Mouse (Mus musculus) layer of hippocampus, postnatal 10 days (tissue): ENCODE measurements around the gene H2al1o. TPM values are rescaled to one million over a fixed set of nuclear protein-coding genes. Genes with fewer than 3 reads are reported as not detected.
"Not testable (repeated sequence)": the region's sequence is repeated elsewhere in the genome, so short reads cannot be mapped to it uniquely, and the experiment has no call there.

Experiments
- DNase-seq, 2 experiments: peaks; one replicate each; pipeline ENCODE4 v3.0.0; 2021; ENCODE audit warnings: low spot score in 2 of 2
- long read RNA-seq: library from polyadenylated mRNA; stranded (forward); transcript quantifications from one replicate; pipeline ENCODE4 v2.0.0, GENCODE M21; 2023
- total RNA-seq, 2 experiments: library from RNA; stranded (reverse); gene quantifications; 2 replicates each; pipeline ENCODE4 v1.2.3; 2021

The H2al1o gene
- total RNA-seq = not detected
- long read RNA-seq = 0 reads

- not testable (repeated sequence) for DNase-seq
These were observed at the start of gene H2al1o for GRCm38 (mm10) chrX:9572309-9572708. Gene H2al1o, minus strand, starts transcription at chrX:9572409.

- not testable (repeated sequence) for DNase-seq
These were observed 25.8 kb upstream of the H2al1o start for GRCm38 (mm10) chrX:9598036-9598435.

- DNase-seq = no peak
These were observed 35.3 kb downstream of the H2al1o start for GRCm38 (mm10) chrX:9536881-9537280.

Other genes starting within 250 kb of the H2al1o start
- gene H2al1k, start 221.8 kb downstream of the H2al1o start, total RNA-seq = not detected
- gene Cybb, start 84.6 kb downstream of the H2al1o start, total RNA-seq = under 1 TPM; 0.47 to 0.91 TPM
- 100 to 1,000 TPM in 1 of 2 experiments, 10 to 100 TPM in 1; 83.9 to 115 TPM for gene Dynlt3, start 90.6 kb upstream of the H2al1o start, total RNA-seq